Mouse (Mus musculus) cerebellum, adult 9-11 months (tissue): ENCODE measurements around the gene Gab2.

Experiments
- DNase-seq: peaks from one replicate; pipeline ENCODE4 v3.0.0; 2022

Gene Gab2

GRCm38 (mm10) chr7:97348318-97348717, 266.9 kb downstream of the Gab2 start:
- DNase-seq = no peak

- no peak for DNase-seq
Observed at GRCm38 (mm10) chr7:97348836-97349235, 267.4 kb downstream of the Gab2 start.

- DNase-seq = no peak
Observed at GRCm38 (mm10) chr7:97349438-97349837, 268.1 kb downstream of the Gab2 start.

- no peak for DNase-seq
Observed at GRCm38 (mm10) chr7:97350891-97351290, 269.5 kb downstream of the Gab2 start.

GRCm38 (mm10) chr7:97351792-97352513, 270.6 kb downstream of the Gab2 start:
- DNase-seq = no peak

GRCm38 (mm10) chr7:97353356-97353755, 272.0 kb downstream of the Gab2 start:
- no peak for DNase-seq

- DNase-seq = no peak
Observed at GRCm38 (mm10) chr7:97355068-97355841, 273.9 kb downstream of the Gab2 start.

GRCm38 (mm10) chr7:97356253-97356652, 274.9 kb downstream of the Gab2 start:
- DNase-seq = no peak

GRCm38 (mm10) chr7:97356875-97357276, 275.5 kb downstream of the Gab2 start:
- DNase-seq = no peak

- no peak for DNase-seq
Observed at GRCm38 (mm10) chr7:97357840-97358239, 276.5 kb downstream of the Gab2 start.

- DNase-seq = no peak
Observed at GRCm38 (mm10) chr7:97358347-97358746, 277.0 kb downstream of the Gab2 start.
